Mouse (Mus musculus) spleen, adult 2 months (tissue): ENCODE data around the gene Vsx1. TPM values are rescaled to one million over a fixed set of nuclear protein-coding genes. Genes with fewer than 3 reads are reported as not detected.

Experiments
- DNase-seq, 2 experiments: peaks; one replicate each; pipeline versions ENCODE4 v3.0.0 to v3.0.0-alpha.2; 2012 to 2021; ENCODE audit warnings: low spot score in 2 of 2, low read depth in 1 of 2
- H3K27ac ChIP-seq: fragments of 200-500 bp; 2 replicates; pipeline ENCODE4 v1.5.1; 2012; ENCODE audit warnings: low read length, inconsistent platforms; ENCODE audit not compliant: insufficient read depth
- H3K27me3 ChIP-seq: fragments of 200-500 bp; 2 replicates; pipeline ENCODE4 v1.6.1; 2012; ENCODE audit warnings: mild to moderate bottlenecking, moderate library complexity, low read length, inconsistent platforms; ENCODE audit not compliant: control insufficient read depth, insufficient read depth
- H3K36me3 ChIP-seq: fragments of 200-500 bp; 2 replicates; pipeline ENCODE4 v1.6.1; 2012; ENCODE audit warnings: mild to moderate bottlenecking, low read length, inconsistent platforms; ENCODE audit not compliant: control insufficient read depth, insufficient read depth
- H3K4me1 ChIP-seq: fragments of 200-500 bp; 2 replicates; pipeline ENCODE4 v1.6.1; 2011; ENCODE audit warnings: inconsistent platforms; ENCODE audit not compliant: control insufficient read depth, insufficient read depth, insufficient read length
- H3K4me3 ChIP-seq: fragments of 200-500 bp; 2 replicates; pipeline ENCODE4 v1.5.1; 2011; ENCODE audit warnings: mild to moderate bottlenecking, inconsistent platforms; ENCODE audit not compliant: insufficient read depth, insufficient read length; ENCODE audit errors: extremely low read depth
- CTCF ChIP-seq: fragments of 200-500 bp; IDR thresholded peaks from 2 replicates; pipeline ENCODE4 v1.5.1; 2011; ENCODE audit warnings: mild to moderate bottlenecking, inconsistent platforms; ENCODE audit not compliant: insufficient read depth, insufficient read length, insufficient replicate concordance; ENCODE audit errors: extremely low read depth
- POLR2A ChIP-seq: fragments of 200-500 bp; IDR thresholded peaks from 2 replicates; pipeline ENCODE4 v1.6.1; 2011; ENCODE audit warnings: low read depth, low read length, inconsistent platforms
- WGBS: fragments of 180-500 bp; shearing (Covaris S2); methylation state at CpG from one replicate; pipeline ENCODE4 v1.1.7; 2018; 5-methylcytosine and 5-hydroxymethylcytosine counted together
- polyA plus RNA-seq: library from polyadenylated mRNA; depleted of rRNA; stranded (reverse); fragments of >200 nt; gene quantifications from 2 replicates; pipeline ENCODE4 v1.2.3, GENCODE M21; 2012; rRNA removed

Vsx1 gene
- polyA plus RNA-seq, 1 experiment, result not detected

GRCm38 (mm10) chr2:150643726-150644415 is 45.3 kb downstream of the Vsx1 start:
- no peak for DNase-seq
- Histone ChIP-seq H3K36me3 (peaks cover 13% of the 10 kb centered on the region), H3K27ac (no peak overlapping the region), H3K4me1 (peaks cover 19% of the 10 kb centered on the region; the same call in 1 of the 2 replicates), H3K4me3 (no peak overlapping the region), H3K27me3 (no peaks in the 10 kb centered on the region)
- TF ChIP-seq POLR2A (no peak), CTCF (no peak)
- 91% methylated on average over 8 of the region's 8 CpGs for WGBS

- DNase-seq, result no peak
- 76% methylated on average over 1 of the region's 1 CpGs for whole genome bisulfite sequencing
- H3K36me3 ChIP-seq, result peaks cover 15% of the 10 kb centered on the region
- no peaks in the 10 kb centered on the region for H3K27me3 ChIP-seq
- no peak for TF ChIP-seq POLR2A
- no peak for TF ChIP-seq CTCF
- no peak overlapping the region for H3K4me3 ChIP-seq
- H3K27ac ChIP-seq, result no peak overlapping the region
- H3K4me1 ChIP-seq, result peaks cover 17% of the 10 kb centered on the region; the same call in 1 of the 2 replicates
These were observed 46.0 kb downstream of the Vsx1 start for GRCm38 (mm10) chr2:150643166-150643565.

- H3K27me3 ChIP-seq, result no peaks in the 10 kb centered on the region
- no peak for DNase-seq
- peaks cover 30% of the 10 kb centered on the region for H3K36me3 ChIP-seq
- no peaks in the 10 kb centered on the region for H3K4me1 ChIP-seq
- TF ChIP-seq CTCF (no peak), POLR2A (no peak)
- H3K4me3 ChIP-seq, result no peak overlapping the region
- H3K27ac ChIP-seq, result no peak overlapping the region
- WGBS, result 74% methylated on average over 2 of the region's 2 CpGs
These were observed 50.8 kb downstream of the Vsx1 start for GRCm38 (mm10) chr2:150638370-150638733.

- Histone ChIP-seq H3K4me3 (no peak overlapping the region), H3K27ac (no peak overlapping the region), H3K36me3 (peaks cover 32% of the 10 kb centered on the region), H3K4me1 (no peaks in the 10 kb centered on the region), H3K27me3 (no peaks in the 10 kb centered on the region)
- DNase-seq, result no peak
- WGBS, result 88% methylated on average over 6 of the region's 6 CpGs
- TF ChIP-seq CTCF (no peak), POLR2A (no peak)
These were observed 51.3 kb downstream of the Vsx1 start for GRCm38 (mm10) chr2:150637702-150638369.

GRCm38 (mm10) chr2:150635877-150636446 is 53.2 kb downstream of the Vsx1 start:
- peaks cover 24% of the 10 kb centered on the region for H3K36me3 ChIP-seq
- H3K4me1 ChIP-seq, result no peaks in the 10 kb centered on the region
- 76% methylated on average over 3 of the region's 3 CpGs for WGBS
- TF ChIP-seq CTCF, result no peak
- no peak for TF ChIP-seq POLR2A
- H3K4me3 ChIP-seq, result no peak overlapping the region
- H3K27me3 ChIP-seq, result no peaks in the 10 kb centered on the region
- DNase-seq, result no peak
- H3K27ac ChIP-seq, result no peak overlapping the region

Other genes starting within 250 kb of the Vsx1 start
- 0.04 and 0.05 TPM in 2 replicates for gene Zfp442, start 237.9 kb downstream of the Vsx1 start, polyA plus RNA-seq
- not detected in 2 replicates for gene Zfp345, start 204.3 kb downstream of the Vsx1 start, polyA plus RNA-seq
- 10.8 and 11.8 TPM in 2 replicates for gene Cst7, start 118.9 kb downstream of the Vsx1 start, polyA plus RNA-seq
- 20.5 and 30.4 TPM in 2 replicates for gene Apmap, start 80.8 kb downstream of the Vsx1 start, polyA plus RNA-seq
- gene Acss1, start 20.9 kb downstream of the Vsx1 start, polyA plus RNA-seq, result 76.7 and 121 TPM in 2 replicates
- gene Entpd6, start 59.7 kb upstream of the Vsx1 start, polyA plus RNA-seq, result 26.3 and 31.7 TPM in 2 replicates
- 25.7 and 28.9 TPM in 2 replicates for gene Pygb, start 97.4 kb upstream of the Vsx1 start, polyA plus RNA-seq
- gene Abhd12, start 215.4 kb upstream of the Vsx1 start, polyA plus RNA-seq, result 44.3 and 48.0 TPM in 2 replicates
- gene Gins1, start 216.0 kb upstream of the Vsx1 start, polyA plus RNA-seq, result 1.9 and 2.1 TPM in 2 replicates